Mouse (Mus musculus) intestine, embryonic 15.5 days (tissue): ENCODE data around the gene Dmrtb1. TPM values are rescaled to one million over a fixed set of nuclear protein-coding genes. Genes with fewer than 3 reads are reported as not detected.

Experiments used
- ATAC-seq: fragments of 200-750 bp; cut with Nextera tagmentation; 2 replicates; pipeline ENCODE4 v1.8.0; 2017; ENCODE audit warnings: moderate TSS enrichment, moderate library complexity
- H3K27ac ChIP-seq: fragments of 300-500 bp; sonication (generic); 2 replicates; pipeline ENCODE4 v1.5.1; 2015; ENCODE audit warnings: mild to moderate bottlenecking, inconsistent platforms
- H3K27me3 ChIP-seq: fragments of 300-500 bp; sonication (generic); replicated peaks from 2 replicates; pipeline ENCODE4 v1.6.1; 2015; ENCODE audit warnings: inconsistent platforms
- H3K36me3 ChIP-seq: fragments of 300-500 bp; sonication (generic); 2 replicates; pipeline ENCODE4 v1.6.1; 2015; ENCODE audit warnings: inconsistent platforms
- H3K4me1 ChIP-seq: fragments of 300-500 bp; sonication (generic); replicated peaks from 2 replicates; pipeline ENCODE4 v1.6.1; 2015; ENCODE audit warnings: inconsistent platforms
- H3K4me2 ChIP-seq: fragments of 300-500 bp; sonication (generic); replicated peaks from 2 replicates; pipeline ENCODE4 v1.6.1; 2015; ENCODE audit warnings: mild to moderate bottlenecking, inconsistent platforms
- H3K4me3 ChIP-seq: fragments of 300-500 bp; sonication (generic); replicated peaks from 2 replicates; pipeline ENCODE4 v1.5.1; 2015; ENCODE audit warnings: inconsistent platforms
- H3K9ac ChIP-seq: fragments of 300-500 bp; sonication (generic); 2 replicates; pipeline ENCODE4 v1.6.1; 2015; ENCODE audit warnings: inconsistent platforms
- H3K9me3 ChIP-seq: fragments of 300-500 bp; sonication (generic); 2 replicates; pipeline ENCODE4 v1.6.1; 2016; ENCODE audit warnings: inconsistent platforms
- WGBS: fragments of 180-500 bp; shearing (Covaris S2); methylation state at CpG from one replicate; pipeline ENCODE4 v1.1.7; 2015; 5-methylcytosine and 5-hydroxymethylcytosine counted together
- polyA plus RNA-seq: library from polyadenylated mRNA; unstranded; fragments of >200 nt; fragmentation: Nextera tagmentation; extraction: Ambion mirVana; gene quantifications from 2 replicates; pipeline ENCODE4 v1.2.1, GENCODE M21; 2015

The Dmrtb1 gene
- polyA plus RNA-seq, 1 experiment from 2014 or later, result not detected

GRCm38 (mm10) chr4:107636099-107636498, 47.9 kb downstream of the Dmrtb1 start:
- Histone ChIP-seq H3K4me2 (no peak overlapping the region), H3K27me3 (no peaks in the 10 kb centered on the region), H3K36me3 (no peaks in the 10 kb centered on the region), H3K9ac (no peak overlapping the region), H3K4me3 (no peak overlapping the region), H3K9me3 (no peaks in the 10 kb centered on the region), H3K4me1 (peaks cover 10% of the 10 kb centered on the region), H3K27ac (no peak overlapping the region)
- no peak for ATAC-seq
- 75% methylated on average over 6 of the region's 6 CpGs for WGBS

DNA sequence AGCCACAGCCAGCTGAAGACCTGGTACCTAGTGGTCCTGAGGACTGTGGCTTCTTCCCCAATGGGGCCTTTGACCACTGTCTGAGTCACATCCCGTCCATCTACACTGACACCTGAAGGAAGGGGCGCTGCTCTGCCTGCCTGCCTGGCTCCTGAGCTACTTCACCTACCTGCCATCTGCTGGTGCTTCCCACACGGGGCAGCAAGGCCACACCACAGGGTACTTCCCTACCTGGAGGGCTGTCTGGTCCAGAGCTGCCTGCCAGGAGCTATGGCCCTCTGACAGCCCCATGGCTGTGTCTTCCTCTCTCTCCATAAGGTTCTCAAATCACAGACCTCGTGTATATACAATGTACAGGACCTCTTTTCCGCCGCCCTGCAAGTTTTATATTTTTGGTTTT, 49.4 kb downstream of the Dmrtb1 start:
- 61% methylated on average over 6 of the region's 6 CpGs for whole genome bisulfite sequencing
- H3K27me3 ChIP-seq, result no peaks in the 10 kb centered on the region

GRCm38 (mm10) chr4:107628921-107629411, 55.1 kb downstream of the Dmrtb1 start:
- Histone ChIP-seq H3K9me3 (no peaks in the 10 kb centered on the region), H3K4me1 (no peaks in the 10 kb centered on the region), H3K36me3 (no peaks in the 10 kb centered on the region), H3K27ac (no peak overlapping the region), H3K27me3 (no peaks in the 10 kb centered on the region), H3K4me2 (no peak overlapping the region), H3K9ac (no peak overlapping the region), H3K4me3 (no peak overlapping the region)
- 59% methylated on average over 17 of the region's 17 CpGs for WGBS
- no peak for ATAC-seq

More for the DNA sequence above, 49.4 kb downstream of the Dmrtb1 start:
- H3K4me2 ChIP-seq, result no peak overlapping the region
- H3K4me3 ChIP-seq, result no peak overlapping the region
- peaks cover 8% of the 10 kb centered on the region for H3K4me1 ChIP-seq
- ATAC-seq, result no peak
- H3K27ac ChIP-seq, result no peak overlapping the region
- no peak overlapping the region for H3K9ac ChIP-seq
- no peaks in the 10 kb centered on the region for H3K36me3 ChIP-seq
- H3K9me3 ChIP-seq, result no peaks in the 10 kb centered on the region

- Histone ChIP-seq H3K27me3 (no peaks in the 10 kb centered on the region), H3K36me3 (no peaks in the 10 kb centered on the region), H3K4me1 (no peaks in the 10 kb centered on the region), H3K9ac (no peak overlapping the region), H3K4me3 (no peak overlapping the region), H3K9me3 (no peaks in the 10 kb centered on the region), H3K27ac (no peak overlapping the region), H3K4me2 (no peak overlapping the region)
- no peak for ATAC-seq
- WGBS, result 78% methylated on average over 4 of the region's 4 CpGs
These were observed 55.8 kb downstream of the Dmrtb1 start for GRCm38 (mm10) chr4:107628226-107628625.

Other genes with a start within 250 kb of the Dmrtb1 start
- gene Glis1, start 249.6 kb downstream of the Dmrtb1 start, polyA plus RNA-seq, result 0.78 and 0.85 TPM in 2 replicates
- gene Lrp8, start 118.0 kb upstream of the Dmrtb1 start, polyA plus RNA-seq, result 3.4 and 4.2 TPM in 2 replicates
- 160 and 194 TPM in 2 replicates for gene Magoh, start 195.5 kb upstream of the Dmrtb1 start, polyA plus RNA-seq
- 106 and 109 TPM in 2 replicates for gene 0610037L13Rik, start 205.6 kb upstream of the Dmrtb1 start, polyA plus RNA-seq
- gene Cpt2, start 239.4 kb upstream of the Dmrtb1 start, polyA plus RNA-seq, result 106 TPM in 2 replicates